Mouse (Mus musculus) lung, adult 18-20 months (tissue): ENCODE results near the gene Ache.
A peak's percentile ranks its signal among the peaks of the same experiment; 100 is the strongest.

Experiments
- DNase-seq, 2 experiments: peaks; one replicate each; pipeline ENCODE4 v3.0.0; 2022; ENCODE audit warnings: mixed read lengths in 2 of 2

Gene Ache

DNA sequence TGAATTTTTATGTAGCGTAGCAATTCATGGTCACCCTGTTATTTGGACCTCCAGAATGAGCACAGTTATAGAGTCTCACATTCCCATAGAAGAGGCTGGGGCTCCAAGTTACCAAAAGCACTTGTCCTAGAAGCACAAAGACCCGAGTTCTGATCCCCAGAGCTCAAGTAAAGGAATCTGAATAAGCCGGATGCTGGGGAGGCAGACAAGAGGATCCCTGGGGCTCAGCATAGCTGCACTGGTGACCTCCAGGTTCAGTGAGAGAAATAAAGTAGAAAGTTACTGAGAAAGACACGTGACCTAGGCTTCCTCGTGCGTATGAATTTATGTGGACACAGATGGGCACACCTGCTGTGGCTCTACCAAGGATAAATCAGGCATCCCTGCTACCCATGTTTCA, 47.7 kb downstream of the Ache start:
- DNase-seq = no peak

DNA sequence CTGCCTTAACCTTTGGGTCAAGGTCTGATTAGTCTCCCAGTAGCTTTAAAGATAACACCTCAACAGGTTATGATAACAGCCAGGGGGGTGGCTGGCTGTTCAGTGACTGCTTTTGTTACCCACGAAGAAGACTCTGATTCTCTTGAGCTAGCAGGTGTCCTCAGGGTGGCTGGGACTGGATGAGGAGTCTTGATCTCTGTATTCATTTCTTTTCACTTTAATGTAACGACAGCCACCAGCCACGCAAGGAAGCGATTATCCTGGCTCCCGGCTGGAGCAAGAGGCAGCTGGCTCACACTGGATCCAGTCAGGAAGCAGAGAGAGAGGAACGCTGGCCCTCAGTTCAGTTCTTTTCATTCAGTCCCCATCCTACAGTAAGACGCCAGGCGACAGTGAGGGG, 49.9 kb downstream of the Ache start:
- no peak for DNase-seq

GRCm38 (mm10) chr5:137338256-137338655, 50.9 kb downstream of the Ache start:
- DNase-seq = peak; percentile 93 to 95

GRCm38 (mm10) chr5:137338663-137339289, 51.5 kb downstream of the Ache start:
- DNase-seq = peak; percentile 60 to 71

- DNase-seq = peak; percentile 69 to 78
Measured at GRCm38 (mm10) chr5:137339290-137339979, 52.1 kb downstream of the Ache start.

- no peak for DNase-seq
Measured at GRCm38 (mm10) chr5:137340222-137340621, 52.9 kb downstream of the Ache start.

GRCm38 (mm10) chr5:137342407-137343012, 55.2 kb downstream of the Ache start:
- DNase-seq = no peak

- no peak for DNase-seq
Measured at GRCm38 (mm10) chr5:137343412-137343811, 56.1 kb downstream of the Ache start.

- DNase-seq = no peak
Measured at GRCm38 (mm10) chr5:137343869-137344268, 56.5 kb downstream of the Ache start.
